Mouse (Mus musculus) mesoderm, embryonic 11.5 days (tissue): Measurements from ENCODE around the gene Pms1.
A peak's percentile ranks its signal among the peaks of the same experiment; 100 is the strongest.

Experiments used
- DNase-seq: peaks from one replicate; pipeline ENCODE4 v3.0.0-alpha.2; 2012; ENCODE audit warnings: low read depth, low spot score

The Pms1 gene

DNA sequence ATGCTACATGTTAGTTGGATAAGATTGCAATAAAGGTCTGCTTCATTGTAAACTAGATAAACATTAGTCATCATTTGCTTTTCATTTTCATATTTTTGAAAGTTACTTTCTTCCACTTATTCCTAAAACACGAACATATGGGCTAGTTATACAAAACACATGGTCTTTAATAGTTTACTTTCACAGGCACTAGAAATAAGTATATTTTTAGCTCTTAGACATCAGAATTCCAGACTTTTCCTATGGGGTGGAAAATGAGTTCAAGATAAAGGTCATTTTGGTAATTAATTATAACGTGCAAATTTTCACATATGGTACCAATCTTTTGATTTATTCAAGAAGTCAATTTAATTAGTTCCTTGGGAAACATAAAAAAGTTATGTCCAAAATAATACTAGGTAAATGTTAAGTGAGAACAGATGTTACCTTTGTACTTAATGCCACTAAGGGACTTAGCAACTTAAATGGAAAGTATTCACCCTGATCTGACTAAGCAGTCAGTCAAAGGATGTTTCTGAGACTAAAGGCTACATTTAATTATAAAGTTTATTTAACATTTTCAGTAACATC is 95.1 kb downstream of the Pms1 start:
- DNase-seq: peak; percentile 15

DNA sequence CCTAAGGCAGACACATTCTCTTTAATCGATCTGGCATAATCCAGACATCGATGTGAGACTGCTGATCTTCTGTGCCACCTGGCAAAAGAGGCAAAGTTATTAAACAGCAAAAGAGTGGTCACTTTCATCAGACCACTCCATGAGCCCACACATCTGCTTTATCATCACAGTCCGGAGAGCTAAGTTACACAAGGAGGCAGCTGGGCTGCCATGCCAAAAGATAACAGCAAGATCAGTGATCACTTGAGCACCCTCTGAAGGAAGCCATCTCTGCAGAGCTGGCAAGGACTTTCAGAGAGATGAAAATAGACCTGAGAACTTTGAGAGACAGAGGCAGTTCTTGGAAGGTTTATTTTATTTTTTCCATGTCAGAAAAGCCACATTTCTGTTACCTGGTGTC is 102.3 kb downstream of the Pms1 start:
- DNase-seq: no peak

DNA sequence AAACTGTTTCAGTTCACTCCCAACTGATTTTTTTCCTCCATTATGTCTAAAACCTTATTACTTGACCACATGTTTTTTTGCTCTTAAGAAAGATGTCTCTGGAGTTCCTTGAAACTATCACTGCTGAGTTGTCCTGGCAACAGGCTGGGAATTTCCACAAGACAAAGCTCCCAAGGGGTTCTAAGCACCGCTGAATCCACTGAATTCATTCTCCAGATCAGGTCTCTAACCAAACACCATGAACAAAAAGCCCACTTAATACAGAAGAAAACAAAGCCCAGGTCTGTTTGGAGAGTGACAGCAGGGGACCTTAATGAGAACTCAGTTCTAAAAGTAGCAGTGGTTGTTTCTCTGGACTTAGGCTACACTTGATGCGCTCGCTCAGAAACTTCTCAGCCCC is 105.6 kb downstream of the Pms1 start:
- DNase-seq: peak; percentile 53

DNA sequence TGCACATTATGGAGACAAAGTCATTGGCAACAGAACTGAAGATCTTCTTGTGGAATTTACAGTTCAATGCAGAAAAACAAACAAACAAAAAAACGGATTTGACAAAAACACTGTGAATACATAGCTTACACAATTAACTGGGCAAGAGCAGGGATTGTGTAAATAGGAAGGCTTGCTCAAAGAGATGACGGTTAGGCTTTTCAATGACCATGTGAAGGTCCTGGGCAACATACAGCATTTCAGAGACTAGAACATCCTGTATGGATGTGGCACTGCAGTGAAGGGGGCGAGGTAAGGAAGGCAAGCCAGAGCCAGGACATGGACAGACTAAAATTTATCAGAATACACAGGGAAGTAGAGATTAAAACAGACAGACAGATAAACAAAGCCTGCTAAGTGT is 107.2 kb downstream of the Pms1 start:
- DNase-seq: no peak

DNA sequence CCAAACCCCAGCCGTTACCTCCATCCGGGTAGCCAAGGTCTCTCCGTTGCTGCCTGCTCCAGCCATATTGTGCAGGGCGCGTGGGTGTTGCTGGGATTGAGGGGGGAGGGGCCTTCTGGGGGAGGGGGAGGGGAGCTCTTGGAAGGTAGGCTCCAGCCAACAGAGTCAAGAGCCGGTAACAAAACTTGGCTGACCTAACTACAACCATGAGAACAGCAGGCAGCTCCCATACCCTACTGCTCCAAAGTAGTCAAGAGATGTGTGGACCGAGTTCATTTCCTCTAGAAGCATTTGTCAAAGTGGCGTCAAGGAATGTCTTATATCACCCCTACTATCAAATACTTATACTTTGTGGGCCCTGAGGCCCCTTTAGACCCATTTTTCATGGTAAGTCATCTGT is 109.3 kb downstream of the Pms1 start, which contains the start of gene 1700019A02Rik:
Gene 1700019A02Rik, minus strand, starts transcription at position 101 of the 400 bp plus-strand sequence.
- no peak for DNase-seq

DNA sequence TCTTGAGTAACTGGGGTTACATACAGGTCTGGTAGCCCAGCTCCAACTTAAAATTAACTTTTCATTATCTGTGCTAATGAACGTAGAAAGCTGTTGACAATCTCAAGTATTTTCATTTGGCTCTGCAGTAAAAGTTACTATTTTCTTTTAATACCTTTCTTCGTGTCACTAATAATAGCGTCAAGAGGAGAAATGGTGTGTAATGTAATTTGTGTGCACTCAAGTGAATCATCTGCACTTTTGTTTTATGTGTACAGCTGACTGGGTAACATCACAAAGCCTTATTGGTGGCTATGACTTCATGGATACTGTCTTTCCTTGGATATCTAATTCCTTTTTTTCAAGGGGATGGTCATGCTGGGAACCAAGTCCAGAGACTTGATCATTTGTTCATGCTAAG is 110.5 kb downstream of the Pms1 start:
- DNase-seq: no peak

DNA sequence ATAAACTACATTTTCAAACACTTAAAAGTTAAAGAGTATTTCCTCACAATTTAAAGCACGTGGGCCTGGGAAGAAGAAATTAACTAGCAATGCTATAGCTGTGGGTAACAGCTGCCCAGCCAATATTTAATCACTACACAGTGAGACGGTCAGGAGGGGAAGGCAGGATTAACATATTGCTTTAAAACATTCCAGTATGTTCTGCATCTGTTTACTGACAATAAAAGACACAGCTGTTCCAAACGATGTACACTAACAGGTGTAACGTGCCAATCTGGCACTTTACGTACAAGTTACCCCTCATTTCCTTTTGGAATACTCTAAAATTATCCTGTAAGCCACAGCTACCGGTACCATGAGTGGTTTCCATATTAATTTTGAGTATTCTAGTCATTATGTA is 139.1 kb downstream of the Pms1 start:
- no peak for DNase-seq
